Mouse (Mus musculus) neural tube, embryonic 15.5 days (tissue): Measurements from ENCODE around the gene Arhgef19. TPM values are rescaled to one million over a fixed set of nuclear protein-coding genes. Genes with fewer than 3 reads are reported as not detected.

ENCODE experiments used
- ATAC-seq: fragments of 200-750 bp; cut with Nextera tagmentation; 2 replicates; pipeline ENCODE4 v1.8.0; 2017; ENCODE audit warnings: mild to moderate bottlenecking, moderate TSS enrichment, moderate library complexity; ENCODE audit not compliant: low FRiP score
- H3K27ac ChIP-seq: fragments of 300-500 bp; sonication (generic); replicated peaks from 2 replicates; pipeline ENCODE4 v1.5.1; 2015; ENCODE audit warnings: mild to moderate bottlenecking, inconsistent platforms
- H3K27me3 ChIP-seq: fragments of 300-500 bp; sonication (generic); replicated peaks from 2 replicates; pipeline ENCODE4 v1.6.1; 2015; ENCODE audit warnings: inconsistent platforms
- H3K36me3 ChIP-seq: fragments of 300-500 bp; sonication (generic); 2 replicates; pipeline ENCODE4 v1.6.1; 2015; ENCODE audit warnings: inconsistent platforms
- H3K4me1 ChIP-seq: fragments of 300-500 bp; sonication (generic); 2 replicates; pipeline ENCODE4 v1.6.1; 2015; ENCODE audit warnings: inconsistent platforms
- H3K4me2 ChIP-seq: fragments of 300-500 bp; sonication (generic); 2 replicates; pipeline ENCODE4 v1.6.1; 2015; ENCODE audit warnings: inconsistent platforms, mild to moderate bottlenecking, moderate library complexity
- H3K4me3 ChIP-seq: fragments of 300-500 bp; sonication (generic); replicated peaks from 2 replicates; pipeline ENCODE4 v1.5.1; 2015; ENCODE audit warnings: mild to moderate bottlenecking, inconsistent platforms
- H3K9ac ChIP-seq: fragments of 300-500 bp; sonication (generic); replicated peaks from 2 replicates; pipeline ENCODE4 v1.6.1; 2015; ENCODE audit warnings: mild to moderate bottlenecking, inconsistent platforms
- H3K9me3 ChIP-seq: fragments of 300-500 bp; sonication (generic); replicated peaks from 2 replicates; pipeline ENCODE4 v1.6.1; 2016; ENCODE audit warnings: inconsistent platforms
- WGBS: fragments of 180-500 bp; shearing (Covaris S2); methylation state at CpG from one replicate; pipeline ENCODE4 v1.1.7; 2015; ENCODE audit warnings: mixed read lengths; 5-methylcytosine and 5-hydroxymethylcytosine counted together
- polyA plus RNA-seq: library from polyadenylated mRNA; unstranded; fragments of >200 nt; fragmentation: Nextera tagmentation; extraction: Ambion mirVana; gene quantifications from 2 replicates; pipeline ENCODE4 v1.2.1, GENCODE M21; 2015

Arhgef19 gene
- polyA plus RNA-seq, 1 experiment from 2014 or later, result 1.3 TPM

DNA sequence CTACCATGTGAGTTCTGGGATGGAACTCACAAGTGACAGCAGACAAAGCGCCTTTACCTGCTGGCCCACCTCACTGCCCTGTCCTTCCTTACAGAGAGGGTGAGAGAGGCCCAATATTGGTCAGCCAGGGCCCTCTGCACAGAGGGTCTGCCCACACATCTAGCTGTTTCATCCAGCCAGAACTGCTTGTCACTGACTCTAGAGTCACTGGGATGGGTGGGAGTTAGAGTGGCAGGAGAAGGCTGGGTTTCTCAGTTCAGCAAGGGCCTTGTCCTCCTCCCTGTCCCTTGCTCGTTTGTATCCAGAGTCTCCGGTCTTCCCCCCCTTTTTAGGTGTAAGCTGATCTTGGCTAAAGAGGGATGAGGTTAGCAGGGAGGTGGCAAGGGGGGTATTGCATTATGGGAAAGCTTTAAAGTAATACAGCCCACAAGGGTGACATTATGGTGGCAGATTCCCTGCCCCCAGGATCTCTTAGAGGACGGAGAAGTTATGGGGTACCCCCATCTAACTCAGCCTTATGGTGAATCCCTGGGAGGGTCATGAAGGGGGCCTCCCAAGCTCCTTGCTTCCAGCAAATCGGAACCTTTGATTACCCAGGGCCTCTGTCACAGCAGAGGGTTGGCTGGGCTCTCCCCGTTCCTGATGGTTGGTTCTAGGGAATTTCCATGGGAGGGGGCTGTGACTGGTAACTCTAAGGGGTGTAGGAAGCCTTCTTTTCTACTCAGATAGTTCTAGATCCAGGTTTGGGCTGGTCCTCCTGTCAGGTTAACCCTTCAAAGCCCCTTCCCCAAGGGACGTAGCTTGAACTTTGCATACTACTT lies 64.3 kb downstream of the Arhgef19 start:
- Histone ChIP-seq H3K27ac (no peak overlapping the region), H3K4me1 (peaks cover 31% of the 10 kb centered on the region), H3K27me3 (peaks cover 37% of the 10 kb centered on the region), H3K9ac (no peak overlapping the region), H3K4me3 (no peak overlapping the region), H3K9me3 (no peaks in the 10 kb centered on the region), H3K4me2 (peak overlapping the region; percentile 81; the same call in 1 of the 2 replicates), H3K36me3 (no peaks in the 10 kb centered on the region)
- no peak for ATAC-seq
- WGBS, result 40% methylated on average over 7 of the region's 7 CpGs

GRCm38 (mm10) chr4:141304223-141304611 lies 64.9 kb downstream of the Arhgef19 start:
- 79% methylated on average over 4 of the region's 4 CpGs for WGBS
- Histone ChIP-seq H3K4me3 (no peak overlapping the region), H3K4me2 (no peak overlapping the region), H3K9me3 (no peaks in the 10 kb centered on the region), H3K4me1 (peaks cover 31% of the 10 kb centered on the region), H3K36me3 (no peaks in the 10 kb centered on the region), H3K27ac (no peak overlapping the region), H3K9ac (no peak overlapping the region), H3K27me3 (peaks cover 37% of the 10 kb centered on the region)
- no peak for ATAC-seq

DNA sequence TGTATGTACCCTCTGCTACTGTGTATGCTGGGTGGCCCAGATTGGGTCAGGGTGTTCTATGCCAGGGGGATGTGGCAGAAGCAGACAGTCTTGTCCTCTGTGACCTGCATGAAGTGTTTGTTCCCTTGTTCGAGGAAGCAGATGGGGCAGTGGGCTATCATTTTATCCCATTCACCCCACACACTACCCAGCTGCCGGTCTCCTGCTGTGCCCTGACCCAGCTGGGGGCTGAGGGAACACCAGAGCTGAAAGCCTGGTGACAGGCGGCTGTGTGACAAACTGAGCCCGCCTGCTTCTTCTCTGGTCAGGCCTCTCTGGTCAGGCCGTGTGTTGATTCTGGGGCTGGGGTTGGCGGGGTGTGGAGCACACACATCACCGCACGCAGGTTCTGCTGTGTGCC lies 66.8 kb downstream of the Arhgef19 start:
- no peaks in the 10 kb centered on the region for H3K36me3 ChIP-seq
- peaks cover 41% of the 10 kb centered on the region for H3K4me1 ChIP-seq
- 27% methylated on average over 8 of the region's 8 CpGs for WGBS
- no peak overlapping the region for H3K4me2 ChIP-seq
- no peak overlapping the region for H3K4me3 ChIP-seq
- H3K9me3 ChIP-seq, result no peaks in the 10 kb centered on the region
- H3K27me3 ChIP-seq, result peaks cover 23% of the 10 kb centered on the region
- no peak for ATAC-seq
- H3K27ac ChIP-seq, result no peak overlapping the region
- H3K9ac ChIP-seq, result no peak overlapping the region

Other genes starting within 250 kb of the Arhgef19 start
- gene Mfap2, start 229.1 kb upstream of the Arhgef19 start, polyA plus RNA-seq, result 210 and 222 TPM in 2 replicates
- 4.5 and 4.9 TPM in 2 replicates for gene Crocc, start 178.9 kb upstream of the Arhgef19 start, polyA plus RNA-seq
- gene Necap2, start 161.1 kb upstream of the Arhgef19 start, polyA plus RNA-seq, result 56.8 and 59.8 TPM in 2 replicates
- 0.51 and 0.55 TPM in 2 replicates for gene Spata21, start 151.2 kb upstream of the Arhgef19 start, polyA plus RNA-seq
- 23.7 and 29.1 TPM in 2 replicates for gene Szrd1, start 99.7 kb upstream of the Arhgef19 start, polyA plus RNA-seq
- 23.3 and 23.8 TPM in 2 replicates for gene Fbxo42, start 91.6 kb upstream of the Arhgef19 start, polyA plus RNA-seq
- 8.9 and 9.0 TPM in 2 replicates for gene Rsg1, start 25.5 kb upstream of the Arhgef19 start, polyA plus RNA-seq
- gene Epha2, start 61.7 kb downstream of the Arhgef19 start, polyA plus RNA-seq, result 0.87 and 1.9 TPM in 2 replicates
- gene Fam131c, start 128.7 kb downstream of the Arhgef19 start, polyA plus RNA-seq, result 35.2 and 42.5 TPM in 2 replicates
- 0.33 TPM in 1 of 2 replicates, not detected in the other for gene Clcnka, start 159.2 kb downstream of the Arhgef19 start, polyA plus RNA-seq
- gene Clcnkb, start 176.5 kb downstream of the Arhgef19 start, polyA plus RNA-seq, result 0.27 TPM in 1 of 2 replicates, not detected in the other
- gene Hspb7, start 181.3 kb downstream of the Arhgef19 start, polyA plus RNA-seq, result 0.31 and 1.0 TPM in 2 replicates
- 0.27 and 0.58 TPM in 2 replicates for gene Srarp, start 196.6 kb downstream of the Arhgef19 start, polyA plus RNA-seq
- 34.8 and 34.9 TPM in 2 replicates for gene Zbtb17, start 205.2 kb downstream of the Arhgef19 start, polyA plus RNA-seq